In the genomic region with DNA sequence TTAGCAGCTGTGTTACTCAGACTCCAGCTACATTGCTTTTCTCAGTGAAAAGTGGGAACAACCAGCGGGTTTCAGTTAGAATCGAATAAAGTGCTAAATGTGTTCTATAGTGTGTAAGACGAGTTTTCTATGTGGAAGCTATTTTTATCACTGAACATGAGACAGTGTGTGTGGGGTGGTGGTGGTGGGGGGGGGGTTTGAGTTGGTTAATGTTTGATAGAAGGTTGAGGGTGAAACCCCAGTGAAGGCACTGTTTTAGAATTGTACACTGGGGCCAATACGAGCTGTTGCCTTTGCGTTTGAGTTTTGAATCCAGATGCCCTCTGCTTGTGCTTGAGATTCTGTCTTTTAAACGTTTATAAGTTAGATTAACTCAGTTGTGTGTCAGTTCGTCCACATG, we compare ENCODE assay signal across 22 mouse cellular contexts. TPM values are rescaled to one million over a fixed set of nuclear protein-coding genes. Genes with fewer than 3 reads are reported as not detected.
A peak's percentile ranks its signal among the peaks of the same experiment; 100 is the strongest.
DNase-seq lines count a peak whose midpoint lies in the region; ATAC-seq and TF ChIP-seq lines count a peak whose summit lies in the region.
"Had no signal": no experiment of that assay in that cellular context is flagged by ENCODE, and none has a peak within 500 bp of the region (broad histone marks: within the 10 kb centered on the region; RNA-seq: fewer than 3 reads in every experiment).

No protein-coding gene starts in this region.

- no peak overlapping the region for H3K4me3 ChIP-seq in kidney, adult 2 months (ENCODE audit: insufficient read depth, low read depth, low read length)
- no peak overlapping the region for H3K4me3 ChIP-seq in liver, embryonic 11.5 days (ENCODE audit: low read depth, low read length)
- H3K4me3 ChIP-seq in liver, embryonic 15.5 days (replicated peaks): no peak overlapping the region
- no peak overlapping the region for H3K4me3 ChIP-seq in forebrain, embryonic 14.5 days (ENCODE audit: low read depth, low read length)
- H3K4me3 ChIP-seq: embryonic facial prominence, embryonic 15.5 days; erythroblast, embryonic 14.5 days; forebrain, embryonic 10.5 days; forebrain, embryonic 15.5 days; heart, embryonic 12.5 days; hindbrain, embryonic 10.5 days; hindbrain, embryonic 15.5 days had no signal

- H3K4me2 ChIP-seq in liver, embryonic 11.5 days: peak overlapping the region; percentile 20; the same call in 1 of the 2 replicates
- peak overlapping the region; percentile 10; the same call in 1 of the 2 replicates for H3K4me2 ChIP-seq in liver, embryonic 15.5 days
- H3K4me2 ChIP-seq in forebrain, embryonic 14.5 days (ENCODE audit: low read length): no peak overlapping the region
- H3K4me2 ChIP-seq: embryonic facial prominence, embryonic 15.5 days; forebrain, embryonic 15.5 days; heart, embryonic 12.5 days; hindbrain, embryonic 15.5 days had no signal

- no peaks in the 10 kb centered on the region for H3K27me3 ChIP-seq in kidney, adult 2 months (replicated peaks; ENCODE audit: control insufficient read depth, insufficient read depth, low read length)
- H3K27me3 ChIP-seq in liver, embryonic 11.5 days (replicated peaks; ENCODE audit: control insufficient read depth, insufficient read depth, low read length): no peaks in the 10 kb centered on the region
- H3K27me3 ChIP-seq in liver, embryonic 15.5 days: no peaks in the 10 kb centered on the region
- no peaks in the 10 kb centered on the region for H3K27me3 ChIP-seq in forebrain, embryonic 14.5 days (replicated peaks; ENCODE audit: control insufficient read depth, insufficient read depth, low read length)
- H3K27me3 ChIP-seq: embryonic facial prominence, embryonic 15.5 days; forebrain, embryonic 15.5 days; heart, embryonic 12.5 days; hindbrain, embryonic 15.5 days had no signal

- no peak for TF ChIP-seq POLR2A in kidney, adult 2 months (IDR thresholded peaks at IDR 0.05; ENCODE audit: low read depth, low read length)

- no peaks in the 10 kb centered on the region for H3K9me3 ChIP-seq in liver, embryonic 11.5 days (ENCODE audit: control insufficient read depth, low read length)
- H3K9me3 ChIP-seq in liver, embryonic 15.5 days (replicated peaks): no peaks in the 10 kb centered on the region
- H3K9me3 ChIP-seq in forebrain, embryonic 14.5 days (replicated peaks; ENCODE audit: control insufficient read depth, low read length): no peaks in the 10 kb centered on the region
- H3K9me3 ChIP-seq: embryonic facial prominence, embryonic 15.5 days; forebrain, embryonic 10.5 days; forebrain, embryonic 15.5 days; heart, embryonic 12.5 days; hindbrain, embryonic 10.5 days; hindbrain, embryonic 15.5 days had no signal

- H3K4me1 ChIP-seq in kidney, adult 2 months (ENCODE audit: control insufficient read depth, insufficient read depth, low read length): peaks cover 32% of the 10 kb centered on the region
- H3K4me1 ChIP-seq in liver, embryonic 11.5 days (replicated peaks; ENCODE audit: control insufficient read depth, insufficient read depth, low read length): peaks cover 30% of the 10 kb centered on the region
- peaks cover 24% of the 10 kb centered on the region for H3K4me1 ChIP-seq in liver, embryonic 15.5 days (replicated peaks)
- no peaks in the 10 kb centered on the region for H3K4me1 ChIP-seq in forebrain, embryonic 14.5 days (ENCODE audit: control insufficient read depth, insufficient read depth, low read length)
- H3K4me1 ChIP-seq: forebrain, embryonic 15.5 days had no signal

- H3K9ac ChIP-seq in liver, embryonic 11.5 days (ENCODE audit: low read depth, low read length): no peak overlapping the region
- no peak overlapping the region for H3K9ac ChIP-seq in liver, embryonic 15.5 days
- no peak overlapping the region for H3K9ac ChIP-seq in forebrain, embryonic 14.5 days (ENCODE audit: low read length)
- H3K9ac ChIP-seq: embryonic facial prominence, embryonic 15.5 days; forebrain, embryonic 15.5 days; heart, embryonic 12.5 days; hindbrain, embryonic 15.5 days had no signal

- no peaks in the 10 kb centered on the region for H3K36me3 ChIP-seq in kidney, adult 2 months (ENCODE audit: control insufficient read depth, insufficient read depth, low read length)
- no peaks in the 10 kb centered on the region for H3K36me3 ChIP-seq in liver, embryonic 11.5 days (ENCODE audit: control insufficient read depth, insufficient read depth, low read length)
- H3K36me3 ChIP-seq in liver, embryonic 15.5 days (replicated peaks): no peaks in the 10 kb centered on the region
- no peaks in the 10 kb centered on the region for H3K36me3 ChIP-seq in forebrain, embryonic 14.5 days (ENCODE audit: control insufficient read depth, insufficient read depth, low read length)
- H3K36me3 ChIP-seq: embryonic facial prominence, embryonic 15.5 days; forebrain, embryonic 10.5 days; forebrain, embryonic 15.5 days; G1E; heart, embryonic 12.5 days; hindbrain, embryonic 10.5 days; hindbrain, embryonic 15.5 days had no signal

- peak overlapping the region; percentile 13; the same call in 1 of the 2 replicates for H3K27ac ChIP-seq in kidney, adult 2 months (ENCODE audit: insufficient read depth, low read depth, low read length)
- H3K27ac ChIP-seq in liver, embryonic 11.5 days (ENCODE audit: low read depth, low read length): no peak overlapping the region
- no peak overlapping the region; the same call in 1 of the 2 replicates for H3K27ac ChIP-seq in liver, embryonic 15.5 days (replicated peaks)
- H3K27ac ChIP-seq in forebrain, embryonic 14.5 days (ENCODE audit: low read depth, low read length): no peak overlapping the region
- H3K27ac ChIP-seq: embryonic facial prominence, embryonic 15.5 days; forebrain, embryonic 10.5 days; forebrain, embryonic 15.5 days; hindbrain, embryonic 15.5 days had no signal

- peak; percentile 47; the same call in 1 of the 2 replicates for ATAC-seq in frontal cortex, adult (ENCODE audit: low TSS enrichment)
- ATAC-seq in liver, embryonic 11.5 days (replicated peaks; ENCODE audit: low FRiP score): no peak
- ATAC-seq in liver, embryonic 15.5 days (ENCODE audit: insufficient read depth): peak; percentile 47; the same call in 1 of the 2 replicates
- no peak for ATAC-seq in forebrain, embryonic 14.5 days
- ATAC-seq: CD4-positive, CD25-positive, alpha-beta regulatory T cell, adult 4 months; forebrain, embryonic 15.5 days had no signal

- no peak for DNase-seq in frontal cortex, adult 2 months (ENCODE audit: extremely low spot score in 1 of 2, low spot score in 1 of 2)
- no peak for DNase-seq in kidney, adult 2 months
- DNase-seq in kidney, adult 9 months: no peak
- no peak for DNase-seq in liver, embryonic 11.5 days (ENCODE audit: low spot score)
- no peak for DNase-seq in thymus, postnatal 4 days
- DNase-seq in forebrain, embryonic 14.5 days (ENCODE audit: low spot score): no peak
- DNase-seq: adrenal gland, adult 8-10 months; adrenal gland, postnatal 36 days; B cell, adult 2 months; embryo, embryonic 11 days; gastrocnemius, postnatal 36 days had no signal

- 43% methylated on average over 7 of the region's 7 CpGs for WGBS in kidney, adult 2 months
- 58% methylated on average over 7 of the region's 7 CpGs for WGBS in liver, embryonic 11.5 days
- 56% methylated on average over 7 of the region's 7 CpGs for WGBS in liver, embryonic 15.5 days (ENCODE audit: insufficient replicate concordance)
- 85% methylated on average over 7 of the region's 7 CpGs for WGBS in forebrain, embryonic 14.5 days

- no peak for TF ChIP-seq CTCF in kidney, adult 2 months (conservative IDR thresholded peaks at IDR 0.05; ENCODE audit: insufficient read depth, insufficient read length, low read depth, low read length)

RNA-seq across cellular contexts. Expression of a gene that starts 24.4 kb away (rescaled TPM):
- 8.9 and 9.1 TPM in 2 replicates for polyA plus RNA-seq in frontal cortex, adult 2 months (2012; rRNA removed)
- polyA plus RNA-seq in kidney, adult 2 months (2012; rRNA removed): 14.0 and 14.4 TPM in 2 replicates
- 3.6 TPM in 2 replicates for polyA plus RNA-seq in liver, embryonic 11.5 days (2014; fragmentation: Nextera tagmentation; extraction: Ambion mirVana)
- polyA plus RNA-seq in liver, embryonic 15.5 days (2015; fragmentation: Nextera tagmentation; extraction: Ambion mirVana): 1.7 and 2.3 TPM in 2 replicates
- 2.8 and 2.9 TPM in 2 replicates for polyA plus RNA-seq in forebrain, embryonic 14.5 days (2014; fragmentation: Nextera tagmentation; extraction: Ambion mirVana)
- polyA plus RNA-seq: G1E had no signal

Comparison
In these comparisons a context has a peak if more than half of its experiments do, and no peak if none do; other contexts are left out.
1. ATAC-seq: peak in frontal cortex, adult (single experiment) and liver, embryonic 15.5 days (single experiment); none in liver, embryonic 11.5 days (single experiment) and forebrain, embryonic 14.5 days (single experiment).